Mouse (Mus musculus) spleen, adult 2 months (tissue): ENCODE measurements around the gene Iscu. TPM values are rescaled to one million over a fixed set of nuclear protein-coding genes. Genes with fewer than 3 reads are reported as not detected.
"Not testable (repeated sequence)": the region's sequence is repeated elsewhere in the genome, so short reads cannot be mapped to it uniquely, and the experiment has no call there.

ENCODE experiments used
- DNase-seq, 2 experiments: peaks; one replicate each; pipeline versions ENCODE4 v3.0.0 to v3.0.0-alpha.2; 2012 to 2021; ENCODE audit warnings: low spot score in 2 of 2, low read depth in 1 of 2
- H3K27ac ChIP-seq: fragments of 200-500 bp; 2 replicates; pipeline ENCODE4 v1.5.1; 2012; ENCODE audit warnings: low read length, inconsistent platforms; ENCODE audit not compliant: insufficient read depth
- H3K27me3 ChIP-seq: fragments of 200-500 bp; 2 replicates; pipeline ENCODE4 v1.6.1; 2012; ENCODE audit warnings: mild to moderate bottlenecking, moderate library complexity, low read length, inconsistent platforms; ENCODE audit not compliant: control insufficient read depth, insufficient read depth
- H3K36me3 ChIP-seq: fragments of 200-500 bp; 2 replicates; pipeline ENCODE4 v1.6.1; 2012; ENCODE audit warnings: mild to moderate bottlenecking, low read length, inconsistent platforms; ENCODE audit not compliant: control insufficient read depth, insufficient read depth
- H3K4me1 ChIP-seq: fragments of 200-500 bp; 2 replicates; pipeline ENCODE4 v1.6.1; 2011; ENCODE audit warnings: inconsistent platforms; ENCODE audit not compliant: control insufficient read depth, insufficient read depth, insufficient read length
- H3K4me3 ChIP-seq: fragments of 200-500 bp; 2 replicates; pipeline ENCODE4 v1.5.1; 2011; ENCODE audit warnings: mild to moderate bottlenecking, inconsistent platforms; ENCODE audit not compliant: insufficient read depth, insufficient read length; ENCODE audit errors: extremely low read depth
- CTCF ChIP-seq: fragments of 200-500 bp; IDR thresholded peaks from 2 replicates; pipeline ENCODE4 v1.5.1; 2011; ENCODE audit warnings: mild to moderate bottlenecking, inconsistent platforms; ENCODE audit not compliant: insufficient read depth, insufficient read length, insufficient replicate concordance; ENCODE audit errors: extremely low read depth
- POLR2A ChIP-seq: fragments of 200-500 bp; IDR thresholded peaks from 2 replicates; pipeline ENCODE4 v1.6.1; 2011; ENCODE audit warnings: low read depth, low read length, inconsistent platforms
- WGBS: fragments of 180-500 bp; shearing (Covaris S2); methylation state at CpG from one replicate; pipeline ENCODE4 v1.1.7; 2018; 5-methylcytosine and 5-hydroxymethylcytosine counted together
- polyA plus RNA-seq: library from polyadenylated mRNA; depleted of rRNA; stranded (reverse); fragments of >200 nt; gene quantifications from 2 replicates; pipeline ENCODE4 v1.2.3, GENCODE M21; 2012

Gene Iscu
- polyA plus RNA-seq, 1 experiment, result 79.7 TPM

DNA sequence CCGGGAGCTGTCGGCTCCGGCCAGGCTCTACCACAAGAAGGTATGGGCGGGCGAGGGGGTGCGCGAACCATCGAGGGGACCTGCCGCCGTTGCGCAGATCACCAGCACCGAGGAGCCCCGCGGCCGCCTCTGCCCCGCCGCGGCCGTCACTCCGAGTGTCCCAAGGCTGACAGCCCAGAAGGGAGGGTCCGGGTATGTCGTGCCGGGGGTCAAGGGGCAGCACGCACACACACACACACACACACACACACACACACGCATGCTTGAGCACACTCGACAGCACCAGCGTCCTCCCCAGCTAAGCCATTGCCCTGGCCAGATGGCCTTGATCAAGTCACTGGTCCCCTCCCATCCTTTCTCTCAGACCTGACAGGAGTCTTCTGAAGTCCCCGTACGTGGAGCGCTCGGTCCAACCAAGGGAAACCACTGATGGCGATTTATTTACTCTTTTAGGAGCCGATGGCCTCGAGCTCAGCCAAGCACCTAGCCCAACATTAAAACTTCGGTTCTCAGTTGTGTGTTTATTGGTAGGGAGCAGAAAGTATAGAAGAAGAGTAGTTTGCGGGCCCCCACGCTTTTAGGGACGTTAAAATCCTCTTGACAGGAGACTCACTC, 464 bp downstream of the Iscu start:
- Histone ChIP-seq H3K27ac (peak overlapping the region; percentile 54), H3K4me3 (peak overlapping the region; percentile 75), H3K36me3 (peaks cover 10% of the 10 kb centered on the region; the same call in 1 of the 2 replicates), H3K4me1 (peaks cover 16% of the 10 kb centered on the region; the same call in 1 of the 2 replicates), H3K27me3 (no peaks in the 10 kb centered on the region)
- TF ChIP-seq POLR2A (no peak), CTCF (no peak)
- DNase-seq, result no peak
- under 1% methylated on average over 38 of the region's 38 CpGs for WGBS

- DNase-seq, result peak; percentile 72 to 85
- H3K27ac ChIP-seq, result no peak overlapping the region; the same call in 1 of the 2 replicates
- peaks cover 10% of the 10 kb centered on the region; the same call in 1 of the 2 replicates for H3K36me3 ChIP-seq
- H3K4me3 ChIP-seq, result peak overlapping the region; percentile 75
- 0% methylated on average over 7 of the region's 7 CpGs for WGBS
- TF ChIP-seq CTCF, result peak; percentile 99
- no peak for TF ChIP-seq POLR2A
- H3K27me3 ChIP-seq, result no peaks in the 10 kb centered on the region
- H3K4me1 ChIP-seq, result peaks cover 16% of the 10 kb centered on the region; the same call in 1 of the 2 replicates
Measured at GRCm38 (mm10) chr5:113773664-113774063, 1.1 kb downstream of the Iscu start.

- 54% methylated on average over 10 of the region's 10 CpGs for WGBS
- TF ChIP-seq POLR2A (no peak), CTCF (no peak)
- peaks cover 16% of the 10 kb centered on the region; the same call in 1 of the 2 replicates for H3K4me1 ChIP-seq
- no peaks in the 10 kb centered on the region for H3K27me3 ChIP-seq
- H3K27ac ChIP-seq, result peak overlapping the region; percentile 84
- DNase-seq, result no peak
- peaks cover 10% of the 10 kb centered on the region; the same call in 1 of the 2 replicates for H3K36me3 ChIP-seq
- H3K4me3 ChIP-seq, result no peak overlapping the region
Measured at GRCm38 (mm10) chr5:113775585-113775984, 3.0 kb downstream of the Iscu start.

GRCm38 (mm10) chr5:113776128-113776895, 3.8 kb downstream of the Iscu start:
- peaks cover 16% of the 10 kb centered on the region; the same call in 1 of the 2 replicates for H3K4me1 ChIP-seq
- no peaks in the 10 kb centered on the region for H3K27me3 ChIP-seq
- 27% methylated on average over 15 of the region's 15 CpGs for WGBS
- H3K36me3 ChIP-seq, result peaks cover 10% of the 10 kb centered on the region; the same call in 1 of the 2 replicates
- DNase-seq, result peak in 1 of 2 experiments; percentile 22
- TF ChIP-seq CTCF, result no peak
- TF ChIP-seq POLR2A, result no peak
- H3K27ac ChIP-seq, result peak overlapping the region; percentile 84
- H3K4me3 ChIP-seq, result no peak overlapping the region

- Histone ChIP-seq H3K4me3 (no peak overlapping the region), H3K4me1 (peaks cover 16% of the 10 kb centered on the region; the same call in 1 of the 2 replicates), H3K27me3 (no peaks in the 10 kb centered on the region), H3K27ac (peak overlapping the region; percentile 84), H3K36me3 (peaks cover 10% of the 10 kb centered on the region; the same call in 1 of the 2 replicates)
- peak; percentile 57 to 59 for DNase-seq
- 34% methylated on average over 8 of the region's 8 CpGs for WGBS
- TF ChIP-seq CTCF (no peak), POLR2A (peak; percentile 25; the same call in 1 of the 2 replicates)
Measured at GRCm38 (mm10) chr5:113776896-113777226, 4.3 kb downstream of the Iscu start.

- H3K4me3 ChIP-seq, DNase-seq, H3K36me3 ChIP-seq, H3K27ac ChIP-seq, H3K27me3 ChIP-seq: not testable (repeated sequence)
- H3K4me1 ChIP-seq, result peaks cover 16% of the 10 kb centered on the region; the same call in 1 of the 2 replicates
- WGBS, result 30% methylated on average over 8 of the region's 8 CpGs
Measured at GRCm38 (mm10) chr5:113777728-113778127, 5.2 kb downstream of the Iscu start.

- DNase-seq, result no peak
- H3K4me1 ChIP-seq, result peaks cover 17% of the 10 kb centered on the region; the same call in 1 of the 2 replicates
- H3K4me3 ChIP-seq, result no peak overlapping the region
- TF ChIP-seq CTCF, result no peak
- TF ChIP-seq POLR2A, result no peak
- H3K27me3 ChIP-seq, result no peaks in the 10 kb centered on the region
- 84% methylated on average over 5 of the region's 5 CpGs for WGBS
- H3K36me3 ChIP-seq, result peaks cover 8% of the 10 kb centered on the region; the same call in 1 of the 2 replicates
- H3K27ac ChIP-seq, result no peak overlapping the region
Measured at GRCm38 (mm10) chr5:113779569-113779968, 7.0 kb downstream of the Iscu start.
